Mouse (Mus musculus) bone marrow, adult 2 months (tissue): ENCODE results near the gene Tas2r119. TPM values are rescaled to one million over a fixed set of nuclear protein-coding genes. Genes with fewer than 3 reads are reported as not detected.

Experiments
- H3K27ac ChIP-seq: fragments of 200-500 bp; 2 replicates; pipeline ENCODE4 v1.5.1; 2012; ENCODE audit warnings: low read depth, mild to moderate bottlenecking, control low read depth, inconsistent platforms, low read length; ENCODE audit not compliant: control insufficient read depth, poor library complexity, insufficient read depth
- H3K4me1 ChIP-seq: fragments of 200-500 bp; 2 replicates; pipeline ENCODE4 v1.6.1; 2011; ENCODE audit warnings: low read length; ENCODE audit not compliant: control insufficient read depth, insufficient read depth
- H3K4me3 ChIP-seq: fragments of 200-500 bp; replicated peaks from 2 replicates; pipeline ENCODE3; 2011; ENCODE audit warnings: mild to moderate bottlenecking, low read depth, low read length, control low read depth; ENCODE audit not compliant: control insufficient read depth
- CTCF ChIP-seq: fragments of 200-500 bp; IDR thresholded peaks from 2 replicates; pipeline ENCODE4 v1.5.1; 2011; ENCODE audit warnings: low read length, control low read depth; ENCODE audit not compliant: control insufficient read depth, insufficient read depth
- POLR2A ChIP-seq: fragments of 200-500 bp; IDR thresholded peaks from 2 replicates; pipeline ENCODE4 v1.6.1; 2011; ENCODE audit warnings: low read depth, mild to moderate bottlenecking, control low read depth, low read length, borderline replicate concordance; ENCODE audit not compliant: control insufficient read depth
- WGBS: fragments of 180-500 bp; shearing (Covaris S2); methylation state at CpG from one replicate; pipeline ENCODE4 v1.1.7; 2018; 5-methylcytosine and 5-hydroxymethylcytosine counted together
- polyA plus RNA-seq: library from polyadenylated mRNA; stranded (reverse); fragments of >200 nt; gene quantifications from 2 replicates; pipeline ENCODE4 v1.2.4, GENCODE M21; 2011; ENCODE audit warnings: low replicate concordance; ENCODE audit not compliant: missing spikeins, insufficient read depth, insufficient read length

The Tas2r119 gene
- polyA plus RNA-seq, result not detected in 2 replicates

GRCm38 (mm10) chr15:32176989-32177388 is at the start of gene Tas2r119:
Gene Tas2r119, plus strand, starts transcription at chr15:32177289.
- no peaks in the 10 kb centered on the region for H3K4me1 ChIP-seq
- TF ChIP-seq CTCF, result no peak
- no peak for TF ChIP-seq POLR2A
- 76% methylated on average over 4 of the region's 4 CpGs for WGBS
- H3K4me3 ChIP-seq, result no peak within 1 kb of the TSS
- H3K27ac ChIP-seq, result no peak within 1 kb of the TSS

DNA sequence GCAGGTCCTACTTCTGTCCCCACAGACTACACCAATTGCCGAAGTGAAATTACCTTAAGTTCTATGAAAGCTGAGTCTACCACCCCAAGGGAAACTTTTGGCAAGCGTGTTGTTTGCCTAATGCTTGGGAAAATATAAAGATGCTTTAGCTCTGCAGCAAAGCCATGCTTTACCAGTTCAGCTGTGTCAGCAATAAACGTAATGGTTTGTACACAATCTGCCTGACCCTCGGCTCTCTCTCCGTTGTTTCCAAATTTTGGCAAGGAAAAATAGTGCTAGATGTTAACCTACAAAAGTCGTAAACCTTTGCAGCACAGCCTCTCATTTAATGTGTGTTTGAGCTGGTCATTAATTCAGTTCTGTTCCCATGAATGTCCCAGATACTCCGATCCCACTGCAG is 44.8 kb upstream of the Tas2r119 start:
- H3K4me1 ChIP-seq, result no peaks in the 10 kb centered on the region
- no peak overlapping the region for H3K4me3 ChIP-seq
- 82% methylated on average over 7 of the region's 7 CpGs for WGBS
- no peak overlapping the region for H3K27ac ChIP-seq
- TF ChIP-seq CTCF (no peak), POLR2A (no peak)

DNA sequence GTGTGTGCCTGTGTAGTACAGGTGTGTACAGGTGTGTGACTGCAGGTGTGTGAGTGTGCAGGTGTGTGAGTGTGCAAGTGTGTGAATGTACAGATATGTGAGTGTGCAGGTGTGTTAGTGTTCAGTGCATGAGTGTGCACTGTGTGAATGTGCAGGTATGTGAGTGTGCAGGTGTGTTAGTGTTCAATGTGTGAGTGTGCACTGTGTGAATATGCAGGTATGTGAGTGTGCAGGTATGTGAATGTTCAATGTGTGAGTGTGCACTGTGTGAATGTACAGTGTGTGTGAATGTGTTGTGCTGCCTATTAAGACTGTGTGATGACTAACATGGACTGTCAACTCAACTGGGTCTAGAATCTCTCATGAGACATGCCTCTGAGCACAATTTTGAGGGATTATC is 35.4 kb upstream of the Tas2r119 start:
- TF ChIP-seq POLR2A (no peak), CTCF (no peak)
- no peak overlapping the region for H3K4me3 ChIP-seq
- no peak overlapping the region for H3K27ac ChIP-seq
- no peaks in the 10 kb centered on the region for H3K4me1 ChIP-seq

DNA sequence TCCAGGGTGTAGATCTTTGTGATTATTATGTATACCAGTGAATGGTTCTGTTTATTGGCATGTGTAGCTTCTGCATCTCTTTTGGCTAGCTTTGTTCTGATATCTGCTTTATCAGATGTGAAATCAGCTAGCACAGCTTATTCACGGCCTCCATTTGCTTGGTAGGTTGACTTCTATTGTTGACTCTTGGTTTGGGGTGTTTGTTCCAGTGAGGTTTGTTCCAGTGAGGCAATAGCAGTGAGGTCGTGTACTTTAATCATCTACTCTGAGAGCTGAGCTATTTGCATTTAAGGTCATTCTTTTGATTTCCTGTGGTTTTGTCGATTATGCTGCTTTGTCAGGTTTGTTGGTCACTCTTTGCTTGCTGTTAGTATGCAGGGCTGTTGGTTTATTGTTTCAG is 32.8 kb upstream of the Tas2r119 start:
- Histone ChIP-seq H3K27ac (no peak overlapping the region), H3K4me1 (no peaks in the 10 kb centered on the region), H3K4me3 (no peak overlapping the region)
- TF ChIP-seq POLR2A, result no peak
- TF ChIP-seq CTCF, result no peak
- WGBS, result 46% methylated on average over 3 of the region's 3 CpGs

DNA sequence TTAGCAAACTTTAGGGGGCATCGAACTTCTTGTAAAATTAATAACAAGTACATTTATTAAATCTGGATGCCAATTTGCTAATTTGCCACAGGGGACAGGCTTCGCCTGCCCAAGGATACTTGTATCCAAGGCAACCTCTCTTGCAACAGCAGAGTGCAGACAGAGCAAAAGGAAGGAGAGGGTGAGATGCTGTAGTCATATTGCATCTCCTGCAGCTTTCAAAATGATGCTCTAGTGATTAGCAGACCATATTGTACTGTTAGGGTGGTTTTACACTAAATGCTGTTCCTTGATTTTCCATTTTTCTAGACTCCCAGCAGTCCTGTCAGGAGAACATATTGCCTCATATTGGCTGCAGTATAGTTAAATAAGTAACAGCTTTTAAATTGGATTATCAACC is 23.7 kb upstream of the Tas2r119 start:
- 82% methylated on average over 2 of the region's 2 CpGs for WGBS
- H3K27ac ChIP-seq, result no peak overlapping the region

DNA sequence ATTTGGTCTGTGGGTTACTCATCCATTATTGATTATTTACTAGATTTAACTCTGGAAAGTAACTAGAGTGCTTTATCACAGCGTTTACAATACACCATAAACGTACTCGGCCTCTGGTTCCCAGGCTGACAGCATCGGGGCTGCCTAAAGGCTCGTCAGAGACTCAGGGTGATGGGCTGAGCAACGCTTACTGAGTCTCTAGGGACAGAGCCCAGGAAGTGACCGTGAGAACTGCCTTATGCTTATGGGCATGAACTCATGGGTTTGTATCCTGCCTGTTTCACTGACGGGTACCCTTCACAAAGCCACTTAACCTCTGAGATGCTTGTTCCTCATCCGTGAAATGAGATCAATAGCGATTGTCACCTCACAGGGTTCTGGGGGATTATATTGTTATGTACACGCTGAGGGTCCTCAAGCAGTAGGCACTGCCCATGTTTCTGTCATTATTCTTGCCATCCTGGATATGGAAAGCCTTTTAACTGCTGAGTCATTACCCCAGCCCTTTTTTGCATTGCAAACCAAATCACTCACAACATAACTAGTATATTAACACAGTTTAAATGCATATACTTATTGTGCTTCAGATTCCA is 23.1 kb upstream of the Tas2r119 start:
- H3K27ac ChIP-seq, result no peak overlapping the region
- no peak overlapping the region for H3K4me3 ChIP-seq
- WGBS, result 74% methylated on average over 11 of the region's 11 CpGs
- TF ChIP-seq POLR2A (no peak), CTCF (no peak)
- H3K4me1 ChIP-seq, result no peaks in the 10 kb centered on the region

More for the DNA sequence above, 23.7 kb upstream of the Tas2r119 start:
- TF ChIP-seq CTCF (no peak), POLR2A (no peak)
- Histone ChIP-seq H3K4me3 (no peak overlapping the region), H3K4me1 (no peaks in the 10 kb centered on the region)

DNA sequence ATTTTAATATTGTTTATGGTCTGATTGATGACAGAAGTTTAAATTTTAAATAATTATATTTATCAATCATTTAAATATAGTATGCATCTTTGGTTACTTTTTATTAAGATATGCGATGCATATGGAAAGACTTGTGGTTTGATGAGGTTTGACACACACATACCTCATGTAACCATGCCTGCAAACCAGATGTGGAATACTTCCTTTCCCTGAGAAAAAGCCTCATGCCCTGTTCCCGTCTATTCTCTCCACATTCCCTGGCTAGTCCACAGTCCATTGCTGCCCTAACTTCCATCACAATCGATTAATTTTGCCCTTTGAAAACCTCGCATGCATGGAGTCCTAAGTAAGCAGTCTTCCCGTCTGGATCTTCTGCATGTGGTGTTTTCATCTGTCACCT is 21.0 kb upstream of the Tas2r119 start:
- no peak overlapping the region for H3K27ac ChIP-seq
- WGBS, result 77% methylated on average over 5 of the region's 5 CpGs
- no peaks in the 10 kb centered on the region for H3K4me1 ChIP-seq
- no peak overlapping the region for H3K4me3 ChIP-seq
- TF ChIP-seq CTCF (no peak), POLR2A (no peak)

DNA sequence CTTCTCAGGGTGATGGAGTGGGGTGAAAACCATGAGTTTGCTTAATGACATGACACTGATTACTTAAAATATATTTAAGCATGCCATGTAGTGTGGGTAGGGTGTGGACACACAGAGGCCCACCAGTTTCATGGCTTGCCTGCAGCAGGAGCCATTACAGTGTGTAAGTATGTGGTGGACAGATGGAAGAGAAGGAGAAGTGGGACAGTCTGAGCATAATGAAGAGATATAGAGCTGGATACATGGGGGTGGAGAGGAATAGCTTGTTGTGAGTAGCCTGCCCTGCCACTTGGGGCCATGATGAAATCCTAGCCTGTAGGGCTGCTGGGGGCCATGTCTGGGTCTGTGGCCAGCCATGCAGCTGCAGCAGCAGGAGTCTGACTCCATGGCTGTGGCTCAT is 16.8 kb upstream of the Tas2r119 start:
- TF ChIP-seq POLR2A (no peak), CTCF (no peak)

GRCm38 (mm10) chr15:32171764-32172163 is 5.3 kb upstream of the Tas2r119 start:
- Histone ChIP-seq H3K4me1 (no peaks in the 10 kb centered on the region), H3K4me3 (no peak overlapping the region), H3K27ac (no peak overlapping the region)
- TF ChIP-seq CTCF (no peak), POLR2A (no peak)
- WGBS, result 64% methylated on average over 6 of the region's 6 CpGs

More for the DNA sequence above, 16.8 kb upstream of the Tas2r119 start:
- Histone ChIP-seq H3K4me1 (no peaks in the 10 kb centered on the region), H3K4me3 (no peak overlapping the region), H3K27ac (no peak overlapping the region)
